Mouse (Mus musculus): Measurements from ENCODE around the gene Arpp19. TPM values are rescaled to one million over a fixed set of nuclear protein-coding genes. Genes with fewer than 3 reads are reported as not detected.
A peak's percentile ranks its signal among the peaks of the same experiment; 100 is the strongest.

Arpp19 gene
- total and polyA plus RNA-seq, 2 experiments from 2014 or later, result 24.3 to 229 TPM

GRCm38 (mm10) chr9:74997976-74998375 is 39.4 kb upstream of the Arpp19 start:
- Histone ChIP-seq H3K27me3 (ENCODE audit: control insufficient read depth, insufficient read depth, low read length) (no peaks in the 10 kb centered on the region), H3K4me2 (ENCODE audit: low read depth, low read length) (no peak overlapping the region), H3K4me3 (ENCODE audit: low read depth, low read length) (no peak overlapping the region), H3K27ac (ENCODE audit: low read depth) (no peak overlapping the region), H3K4me1 (ENCODE audit: control insufficient read depth, insufficient read depth) (peaks cover 15% of the 10 kb centered on the region), H3K9ac (replicated peaks; ENCODE audit: low read depth, low read length) (no peak overlapping the region), H3K36me3 (replicated peaks; ENCODE audit: control insufficient read depth, insufficient read depth, low read length) (no peaks in the 10 kb centered on the region), H3K9me3 (replicated peaks; ENCODE audit: control insufficient read depth, low read length) (no peaks in the 10 kb centered on the region)
- DNase-seq (ENCODE audit: low spot score) (no peak), ATAC-seq (ENCODE audit: insufficient read depth, low read depth) (no peak)
- TF ChIP-seq CTCF (IDR thresholded peaks at IDR 0.05; ENCODE audit: low read depth) (no peak), EP300 (IDR thresholded peaks at IDR 0.05; ENCODE audit: low read depth) (no peak)

DNA sequence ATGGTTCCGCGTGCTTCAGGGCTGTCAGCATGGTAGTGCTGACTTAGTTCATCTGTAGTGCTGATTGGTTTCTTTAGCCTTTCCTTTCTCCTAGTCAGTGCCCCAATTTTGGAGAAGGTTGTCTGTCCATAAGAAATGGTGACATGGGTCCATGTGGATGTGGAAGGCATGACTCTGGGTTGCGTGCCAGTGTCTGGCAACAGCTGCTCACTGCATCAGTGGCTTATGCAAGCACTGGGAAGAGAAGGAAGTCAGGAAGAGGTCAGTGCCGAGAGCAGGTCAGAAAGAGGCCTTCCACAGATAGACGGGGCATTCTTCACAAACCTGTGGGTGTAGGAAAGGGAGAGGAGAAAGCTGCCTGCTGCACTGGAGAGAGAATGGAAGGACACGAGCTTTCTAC is 36.4 kb upstream of the Arpp19 start:
- Histone ChIP-seq H3K4me3 (ENCODE audit: low read depth, low read length) (no peak overlapping the region), H3K27ac (ENCODE audit: low read depth) (peak overlapping the region; percentile 69; the same call in 1 of the 2 replicates), H3K9me3 (replicated peaks; ENCODE audit: control insufficient read depth, low read length) (no peaks in the 10 kb centered on the region), H3K27me3 (ENCODE audit: control insufficient read depth, insufficient read depth, low read length) (no peaks in the 10 kb centered on the region), H3K4me2 (ENCODE audit: low read depth, low read length) (no peak overlapping the region), H3K4me1 (ENCODE audit: control insufficient read depth, insufficient read depth) (peaks cover 15% of the 10 kb centered on the region), H3K36me3 (replicated peaks; ENCODE audit: control insufficient read depth, insufficient read depth, low read length) (0 out of 2 replicates have a peak, but pooled peaks cover 3% of the 10 kb centered on the region), H3K9ac (replicated peaks; ENCODE audit: low read depth, low read length) (no peak overlapping the region)
- ATAC-seq (ENCODE audit: insufficient read depth, low read depth), result no peak
- no peak for DNase-seq (ENCODE audit: low spot score)
- 58% methylated on average over 6 of the region's 6 CpGs for WGBS
- TF ChIP-seq EP300 (IDR thresholded peaks at IDR 0.05; ENCODE audit: low read depth), result no peak
- no peak for TF ChIP-seq CTCF (IDR thresholded peaks at IDR 0.05; ENCODE audit: low read depth)

DNA sequence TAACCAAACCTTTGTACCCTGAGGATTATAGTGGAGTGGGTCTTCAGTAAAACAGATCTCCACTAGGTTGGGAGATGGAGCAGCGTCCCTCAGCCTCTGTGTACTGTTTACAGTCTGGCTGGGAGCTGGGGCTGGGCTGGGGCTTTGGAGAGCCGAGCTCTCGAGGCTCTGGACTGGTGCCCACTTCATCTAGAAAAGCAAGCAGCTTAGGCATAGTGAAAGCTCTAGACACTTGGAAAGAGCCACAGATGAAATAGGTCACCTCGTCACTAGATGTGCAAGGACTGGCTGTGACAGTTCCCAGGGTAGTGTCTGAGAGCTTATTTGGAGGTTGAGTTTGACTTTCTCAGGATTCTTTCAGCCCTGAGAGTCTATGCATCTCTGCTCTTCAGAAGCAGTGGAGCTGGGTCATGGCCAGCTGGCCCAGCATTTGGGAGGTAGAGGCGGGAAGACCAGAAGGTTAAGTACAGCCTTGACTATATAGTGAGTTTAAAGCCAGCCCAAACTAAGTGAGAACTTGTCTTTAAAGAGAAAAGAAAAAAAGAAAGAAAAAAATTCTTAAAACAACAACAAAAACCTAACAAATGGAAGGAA is 35.7 kb upstream of the Arpp19 start:
- Histone ChIP-seq H3K4me3 (ENCODE audit: low read depth, low read length) (no peak overlapping the region), H3K4me2 (ENCODE audit: low read depth, low read length) (no peak overlapping the region; the same call in 1 of the 2 replicates), H3K27me3 (ENCODE audit: control insufficient read depth, insufficient read depth, low read length) (no peaks in the 10 kb centered on the region), H3K36me3 (replicated peaks; ENCODE audit: control insufficient read depth, insufficient read depth, low read length) (peaks cover 10% of the 10 kb centered on the region; the same call in 1 of the 2 replicates), H3K9me3 (replicated peaks; ENCODE audit: control insufficient read depth, low read length) (no peaks in the 10 kb centered on the region), H3K4me1 (ENCODE audit: control insufficient read depth, insufficient read depth) (peaks cover 15% of the 10 kb centered on the region), H3K9ac (replicated peaks; ENCODE audit: low read depth, low read length) (no peak overlapping the region), H3K27ac (ENCODE audit: low read depth) (peak overlapping the region; percentile 69)
- TF ChIP-seq CTCF (IDR thresholded peaks at IDR 0.05; ENCODE audit: low read depth) (no peak), EP300 (IDR thresholded peaks at IDR 0.05; ENCODE audit: low read depth) (no peak)
- ATAC-seq (ENCODE audit: insufficient read depth, low read depth) (peak; percentile 88), DNase-seq (ENCODE audit: low spot score) (peak; percentile 74)
- 19% methylated on average over 5 of the region's 5 CpGs for WGBS

GRCm38 (mm10) chr9:75002262-75002661 is 35.2 kb upstream of the Arpp19 start:
- no peaks in the 10 kb centered on the region for H3K27me3 ChIP-seq (ENCODE audit: control insufficient read depth, insufficient read depth, low read length)
- H3K9me3 ChIP-seq (replicated peaks; ENCODE audit: control insufficient read depth, low read length), result no peaks in the 10 kb centered on the region
- H3K4me1 ChIP-seq (ENCODE audit: control insufficient read depth, insufficient read depth), result peaks cover 15% of the 10 kb centered on the region
- peaks cover 16% of the 10 kb centered on the region; the same call in 1 of the 2 replicates for H3K36me3 ChIP-seq (replicated peaks; ENCODE audit: control insufficient read depth, insufficient read depth, low read length)
- no peak overlapping the region for H3K9ac ChIP-seq (replicated peaks; ENCODE audit: low read depth, low read length)
- no peak for TF ChIP-seq EP300 (IDR thresholded peaks at IDR 0.05; ENCODE audit: low read depth)
- TF ChIP-seq CTCF (IDR thresholded peaks at IDR 0.05; ENCODE audit: low read depth), result no peak
- no peak overlapping the region for H3K4me2 ChIP-seq (ENCODE audit: low read depth, low read length)
- ATAC-seq (ENCODE audit: insufficient read depth, low read depth) (no peak), DNase-seq (ENCODE audit: low spot score) (no peak)
- WGBS, result 55% methylated on average over 3 of the region's 3 CpGs
- no peak overlapping the region for H3K4me3 ChIP-seq (ENCODE audit: low read depth, low read length)
- no peak overlapping the region for H3K27ac ChIP-seq (ENCODE audit: low read depth)

DNA sequence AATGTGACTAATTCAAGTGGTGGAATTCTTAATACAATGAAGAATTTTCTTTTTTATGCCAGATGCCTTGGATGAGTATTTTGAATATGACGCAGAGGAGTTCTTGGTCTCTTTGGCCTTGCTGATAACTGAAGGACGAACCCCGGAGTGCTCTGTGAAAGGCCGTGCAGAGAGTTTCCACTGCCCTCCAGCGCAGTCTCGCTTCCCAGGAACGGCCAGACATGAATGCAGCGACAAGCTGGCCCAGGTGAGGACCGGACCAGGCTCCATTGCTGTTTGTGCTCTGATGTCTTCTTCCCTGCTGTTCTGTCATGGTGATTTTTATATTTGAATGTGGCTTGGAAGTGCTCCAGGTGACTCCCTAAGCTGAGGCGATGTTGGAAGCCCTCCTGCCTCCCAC is 33.2 kb upstream of the Arpp19 start:
- WGBS, result 72% methylated on average over 10 of the region's 10 CpGs
- no peak overlapping the region for H3K4me3 ChIP-seq (ENCODE audit: low read depth, low read length)
- H3K9ac ChIP-seq (replicated peaks; ENCODE audit: low read depth, low read length), result no peak overlapping the region
- H3K27ac ChIP-seq (ENCODE audit: low read depth), result no peak overlapping the region
- TF ChIP-seq EP300 (IDR thresholded peaks at IDR 0.05; ENCODE audit: low read depth) (no peak), CTCF (IDR thresholded peaks at IDR 0.05; ENCODE audit: low read depth) (no peak)
- H3K4me1 ChIP-seq (ENCODE audit: control insufficient read depth, insufficient read depth), result peaks cover 15% of the 10 kb centered on the region
- DNase-seq (ENCODE audit: low spot score) (peak; percentile 15), ATAC-seq (ENCODE audit: insufficient read depth, low read depth) (no peak)
- H3K9me3 ChIP-seq (replicated peaks; ENCODE audit: control insufficient read depth, low read length), result no peaks in the 10 kb centered on the region
- H3K36me3 ChIP-seq (replicated peaks; ENCODE audit: control insufficient read depth, insufficient read depth, low read length), result peaks cover 27% of the 10 kb centered on the region
- no peaks in the 10 kb centered on the region for H3K27me3 ChIP-seq (ENCODE audit: control insufficient read depth, insufficient read depth, low read length)
- H3K4me2 ChIP-seq (ENCODE audit: low read depth, low read length), result no peak overlapping the region

GRCm38 (mm10) chr9:75016591-75016990 is 20.8 kb upstream of the Arpp19 start:
- Histone ChIP-seq H3K4me2 (ENCODE audit: low read depth, low read length) (no peak overlapping the region), H3K4me1 (ENCODE audit: control insufficient read depth, insufficient read depth) (no peaks in the 10 kb centered on the region), H3K9me3 (replicated peaks; ENCODE audit: control insufficient read depth, low read length) (no peaks in the 10 kb centered on the region), H3K27ac (ENCODE audit: low read depth) (no peak overlapping the region), H3K9ac (replicated peaks; ENCODE audit: low read depth, low read length) (no peak overlapping the region), H3K4me3 (ENCODE audit: low read depth, low read length) (no peak overlapping the region), H3K27me3 (ENCODE audit: control insufficient read depth, insufficient read depth, low read length) (no peaks in the 10 kb centered on the region), H3K36me3 (replicated peaks; ENCODE audit: control insufficient read depth, insufficient read depth, low read length) (peaks cover 68% of the 10 kb centered on the region)
- DNase-seq (ENCODE audit: low spot score) (no peak), ATAC-seq (ENCODE audit: insufficient read depth, low read depth) (no peak)
- TF ChIP-seq EP300 (IDR thresholded peaks at IDR 0.05; ENCODE audit: low read depth) (no peak), CTCF (IDR thresholded peaks at IDR 0.05; ENCODE audit: low read depth) (no peak)
- 91% methylated on average over 2 of the region's 2 CpGs for WGBS
